Mouse (Mus musculus) testis, postnatal 14 days (tissue): ENCODE results near the gene Rmi2.

Experiments used
- DNase-seq: peaks from one replicate; pipeline ENCODE4 v3.0.0; 2021; ENCODE audit warnings: low spot score

The Rmi2 gene

DNA sequence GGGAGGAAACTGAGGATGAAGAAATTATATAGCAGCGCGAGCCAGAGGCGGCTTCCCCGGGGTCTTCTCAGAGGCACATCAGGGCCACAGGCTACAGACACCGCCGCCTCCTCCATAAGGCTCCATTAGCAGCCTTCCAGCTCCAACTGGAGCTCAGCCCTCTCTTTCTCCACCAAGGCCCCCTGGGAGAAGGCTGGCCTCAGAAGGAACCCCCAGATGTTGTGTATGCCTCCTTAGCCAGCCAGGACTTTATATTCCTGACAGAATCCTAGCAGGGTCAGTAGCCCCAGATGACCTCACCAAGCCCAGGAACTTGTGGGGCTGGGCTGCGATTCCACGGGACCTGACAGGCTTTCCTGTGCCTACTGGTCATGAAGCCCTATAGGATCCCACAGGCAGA lies 32.0 kb downstream of the Rmi2 start:
- no peak for DNase-seq

DNA sequence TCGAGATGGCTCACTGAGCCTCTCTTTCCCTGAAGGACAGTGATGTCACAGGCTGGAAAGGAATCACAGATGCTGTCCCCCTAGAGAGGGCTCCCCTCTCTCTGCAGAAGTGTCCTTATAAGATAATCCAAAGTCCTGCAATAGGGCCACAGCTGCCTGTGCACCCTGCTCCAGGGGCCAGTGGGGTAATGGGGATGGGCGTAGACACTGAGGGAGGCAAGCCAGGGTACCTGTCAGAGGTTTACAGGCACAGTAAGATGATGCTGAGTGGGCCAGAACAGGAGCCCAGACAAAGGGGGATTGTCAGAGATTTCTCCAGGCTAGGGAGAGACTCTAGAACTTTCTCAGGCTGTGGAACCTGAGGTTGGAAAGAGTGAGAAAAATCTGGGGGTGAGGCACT lies 32.6 kb downstream of the Rmi2 start:
- no peak for DNase-seq

DNA sequence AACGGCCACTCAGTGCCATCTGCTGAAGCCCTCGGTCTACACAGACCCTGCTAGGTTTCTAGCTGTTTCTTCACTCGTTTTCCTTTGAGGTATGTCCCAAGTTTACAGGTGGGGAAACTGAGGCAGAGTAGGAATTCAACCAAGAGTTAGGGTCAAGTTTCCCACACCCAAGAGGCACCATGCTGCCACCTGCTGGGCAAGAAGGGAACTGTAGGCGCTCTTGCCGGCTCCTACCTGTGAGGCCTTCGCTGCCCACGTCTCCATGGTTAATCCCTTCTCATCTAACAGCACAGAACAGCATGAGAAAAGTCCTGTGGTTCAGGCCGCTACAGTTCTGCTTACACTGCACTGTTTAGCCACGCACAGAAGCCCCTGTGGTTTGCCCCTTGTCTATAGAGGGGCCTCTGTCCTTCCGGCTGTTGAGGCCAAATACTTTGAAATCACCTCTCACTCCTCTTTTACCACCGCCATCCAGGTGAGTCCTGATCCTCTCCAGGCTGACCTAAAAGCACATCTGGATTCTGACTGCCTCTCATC lies 33.1 kb downstream of the Rmi2 start:
- no peak for DNase-seq

DNA sequence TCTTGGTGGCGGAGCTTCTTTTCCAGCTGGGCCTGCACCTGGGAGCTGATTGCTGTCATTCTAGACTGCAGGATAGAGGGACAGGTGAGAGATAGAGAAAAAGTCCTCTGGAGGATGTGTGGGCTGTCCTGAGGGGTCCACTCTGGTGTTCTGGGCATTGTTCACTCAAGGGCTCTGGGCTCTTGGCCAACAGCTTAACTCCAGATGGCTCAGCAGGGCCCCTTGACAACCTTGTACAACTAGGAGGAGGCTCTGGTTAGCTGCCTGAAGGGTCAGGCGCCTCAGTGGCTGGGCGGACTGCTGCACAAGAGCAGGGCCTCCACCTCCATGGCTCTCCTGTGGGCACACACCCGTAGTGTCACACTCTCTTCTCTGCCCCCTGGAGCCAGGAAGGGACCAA lies 36.1 kb downstream of the Rmi2 start:
- DNase-seq: no peak

DNA sequence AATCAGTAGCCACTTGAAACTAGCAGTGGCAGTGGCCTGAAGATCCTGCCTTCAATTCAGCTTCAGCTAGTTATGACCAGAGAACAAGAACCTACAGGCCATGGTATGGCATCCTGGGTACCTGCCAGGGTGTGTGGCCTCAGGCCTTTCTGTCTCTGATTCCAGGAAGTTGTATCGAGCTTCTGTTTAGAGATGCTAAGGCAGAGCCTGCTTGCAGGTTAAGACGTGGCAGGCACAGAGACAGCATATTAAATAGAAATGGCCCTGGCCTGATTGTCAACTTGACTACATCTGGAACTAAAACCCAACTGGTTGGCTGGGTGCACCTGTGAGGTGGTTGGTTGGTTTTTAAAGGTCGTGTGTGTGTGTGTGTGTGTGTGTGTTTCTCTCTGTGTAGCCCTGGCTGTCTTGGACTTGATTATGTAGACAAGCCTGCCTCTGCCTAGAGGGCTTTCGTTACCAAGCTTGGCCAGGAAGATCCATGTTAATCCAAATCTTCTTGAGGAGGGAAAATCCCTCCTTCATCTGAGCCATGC lies 38.0 kb downstream of the Rmi2 start:
- DNase-seq: no peak

DNA sequence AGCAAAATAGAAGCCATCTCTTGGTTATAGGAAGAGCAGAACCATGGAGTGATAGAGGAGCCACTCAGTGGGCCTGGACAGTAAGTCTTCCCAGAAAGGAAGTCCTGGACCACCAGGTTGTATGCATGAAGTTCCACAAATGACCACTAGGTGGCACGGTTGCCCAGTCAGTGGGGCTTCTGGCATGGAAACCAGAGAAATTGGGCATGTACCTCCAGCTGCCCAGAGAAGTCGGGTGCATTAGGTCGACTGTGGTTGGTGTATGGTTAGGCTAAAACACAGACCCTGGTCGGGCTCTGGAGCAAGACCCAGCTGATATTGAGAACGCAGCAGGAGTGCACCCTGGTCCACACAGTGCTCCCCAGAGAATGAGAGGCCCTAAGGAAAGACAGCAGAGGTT lies 38.8 kb downstream of the Rmi2 start:
- DNase-seq: peak; percentile 68

DNA sequence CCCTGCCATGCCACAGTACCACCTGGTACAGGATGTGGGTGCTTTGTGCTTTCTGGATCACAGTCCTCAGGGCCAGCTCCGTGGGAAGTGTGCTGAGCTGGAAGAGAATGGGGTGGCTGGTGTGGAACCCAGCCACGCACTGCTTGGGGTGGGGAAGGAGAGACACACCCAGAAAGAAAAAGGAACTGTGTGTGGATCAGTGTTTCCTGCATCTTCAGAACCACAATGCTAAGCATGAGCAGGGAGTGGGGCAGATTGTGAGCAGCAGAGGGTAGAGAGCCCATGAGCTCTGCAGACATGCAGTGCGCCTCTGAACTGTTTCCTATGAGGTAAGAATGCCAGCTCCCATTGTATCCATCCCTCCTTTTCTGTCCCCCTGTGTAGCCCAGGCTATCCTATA lies 43.4 kb downstream of the Rmi2 start:
- DNase-seq: no peak

DNA sequence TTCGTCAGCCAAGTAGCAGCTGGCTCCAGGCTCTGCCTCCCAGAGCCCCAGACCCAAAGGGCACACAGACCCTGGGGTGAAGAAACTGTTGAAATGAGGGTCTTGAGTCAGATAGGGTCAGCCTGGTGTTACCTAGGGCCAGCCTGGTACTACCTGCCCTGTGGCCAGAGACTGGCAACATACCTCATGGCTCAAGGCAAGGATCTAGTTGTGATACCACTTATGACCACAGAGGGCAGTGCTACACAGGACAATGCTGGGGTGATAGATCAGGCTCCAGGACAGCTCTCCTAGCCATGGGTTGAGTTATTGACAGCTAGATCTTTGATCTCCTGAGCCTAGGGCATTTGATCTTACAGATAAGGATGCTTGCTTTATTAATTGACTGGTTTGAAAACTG lies 44.6 kb downstream of the Rmi2 start:
- DNase-seq: no peak

DNA sequence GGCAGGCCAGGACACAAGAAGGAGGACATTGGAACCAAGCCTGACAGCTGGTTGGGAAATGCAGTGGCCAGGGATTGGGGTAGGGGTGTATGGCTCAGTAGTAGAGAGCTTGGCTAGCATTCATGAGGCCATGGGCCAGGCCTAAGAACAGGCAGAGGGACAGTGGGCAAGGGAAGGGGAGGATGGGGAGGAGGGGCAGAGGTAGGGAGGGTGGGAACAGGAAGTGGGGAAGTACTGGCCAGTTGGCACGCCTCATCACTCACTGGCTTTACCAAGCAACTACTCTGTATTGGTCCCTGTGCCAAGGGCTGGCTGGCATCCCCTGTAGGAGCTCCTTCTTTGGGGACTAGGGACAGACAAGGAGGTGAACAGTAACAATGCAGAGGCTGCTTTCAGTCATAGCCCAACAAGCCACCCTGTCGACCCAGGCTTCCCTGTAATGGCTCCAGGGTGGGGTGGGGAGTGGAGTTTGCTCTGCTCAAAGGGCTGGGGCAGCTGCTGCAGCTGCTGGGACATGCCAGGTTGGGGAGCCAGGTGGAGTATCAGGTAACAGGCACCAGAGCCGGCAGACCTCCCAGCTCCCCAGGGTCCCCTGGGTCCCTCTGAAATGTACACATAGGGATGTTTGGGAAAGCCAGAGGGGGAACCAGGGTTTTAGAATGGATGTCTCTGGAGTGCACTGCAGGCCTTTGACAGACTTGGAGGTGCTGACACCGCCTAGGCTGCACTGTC lies 46.5 kb downstream of the Rmi2 start:
- no peak for DNase-seq

DNA sequence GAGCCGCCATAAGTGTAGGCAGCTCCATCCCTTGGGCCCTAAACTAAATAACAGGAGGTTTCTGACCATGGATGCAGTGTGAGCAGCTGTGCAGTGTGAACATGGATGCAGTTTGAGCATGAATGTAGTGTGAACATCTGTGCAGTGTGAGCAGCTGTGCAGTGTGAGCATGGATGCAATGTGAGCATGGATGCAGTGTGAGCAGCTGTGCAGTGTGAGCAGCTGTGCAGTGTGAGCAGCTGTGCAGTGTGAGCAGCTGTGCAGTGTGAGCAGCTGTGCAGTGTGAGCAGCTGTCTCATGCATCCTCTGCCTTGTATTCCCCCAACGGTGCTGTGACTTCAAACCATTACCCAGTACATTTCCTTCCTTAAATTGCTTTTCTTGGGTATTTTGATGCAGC lies 52.6 kb downstream of the Rmi2 start:
- DNase-seq: no peak

DNA sequence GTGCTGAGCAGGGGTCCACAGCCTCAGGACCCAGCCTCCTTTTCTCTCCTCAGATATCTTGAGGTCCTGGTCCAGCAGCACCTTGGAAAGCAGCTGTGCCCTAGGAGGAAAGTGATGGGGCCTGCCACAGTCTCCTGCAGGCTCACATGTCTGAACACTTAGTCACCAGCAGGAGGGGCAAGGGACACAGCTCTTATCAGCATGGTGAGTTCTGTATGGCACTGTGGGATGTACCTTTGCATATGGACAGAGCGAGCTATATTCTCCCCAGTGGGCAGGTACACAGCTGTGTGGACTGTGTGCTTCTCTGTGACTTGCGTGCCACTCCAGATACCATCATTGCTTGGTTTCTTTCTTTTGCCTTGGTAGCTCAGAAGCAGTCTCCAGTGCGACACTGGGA lies 55.5 kb downstream of the Rmi2 start:
- no peak for DNase-seq

DNA sequence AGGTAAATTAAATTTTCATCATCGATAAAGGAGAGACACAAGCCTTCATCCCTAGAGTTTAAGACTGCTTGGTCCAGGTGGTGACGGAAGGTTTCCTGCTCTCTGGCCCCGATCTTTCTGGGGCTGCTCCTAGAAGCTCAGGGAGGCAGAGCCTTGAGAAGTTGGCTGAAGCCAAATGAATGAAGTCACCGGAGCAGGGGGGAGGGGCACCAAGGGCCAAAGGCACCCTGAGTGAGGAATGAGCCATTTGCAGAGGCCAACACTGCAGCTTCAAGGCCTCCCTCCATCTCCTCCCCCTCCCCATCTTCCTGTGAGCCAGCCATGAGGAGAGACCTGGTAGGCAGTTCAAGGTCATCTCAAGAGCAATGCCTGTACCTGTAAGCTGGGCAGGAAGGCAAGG lies 58.3 kb downstream of the Rmi2 start:
- DNase-seq: no peak

DNA sequence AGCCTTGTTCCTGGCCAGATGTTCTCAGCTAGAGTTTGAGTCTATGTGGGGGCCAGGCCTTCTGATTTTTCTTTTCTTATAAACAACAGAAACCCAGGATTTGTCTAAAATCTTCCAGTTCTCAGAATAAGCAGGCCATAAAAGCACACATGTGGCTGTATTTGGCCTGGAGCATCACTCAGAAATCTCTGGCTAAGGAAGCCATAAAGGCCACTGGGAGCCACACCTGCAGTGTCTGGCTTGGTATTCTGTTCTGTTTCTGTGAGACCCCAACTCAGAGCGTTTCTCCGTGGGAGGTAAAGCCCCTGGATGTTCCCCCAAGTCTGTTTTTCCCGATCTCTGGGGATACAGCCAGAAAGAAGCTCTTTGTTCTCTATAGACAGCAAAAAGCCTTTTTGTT lies 61.0 kb downstream of the Rmi2 start:
- DNase-seq: no peak

DNA sequence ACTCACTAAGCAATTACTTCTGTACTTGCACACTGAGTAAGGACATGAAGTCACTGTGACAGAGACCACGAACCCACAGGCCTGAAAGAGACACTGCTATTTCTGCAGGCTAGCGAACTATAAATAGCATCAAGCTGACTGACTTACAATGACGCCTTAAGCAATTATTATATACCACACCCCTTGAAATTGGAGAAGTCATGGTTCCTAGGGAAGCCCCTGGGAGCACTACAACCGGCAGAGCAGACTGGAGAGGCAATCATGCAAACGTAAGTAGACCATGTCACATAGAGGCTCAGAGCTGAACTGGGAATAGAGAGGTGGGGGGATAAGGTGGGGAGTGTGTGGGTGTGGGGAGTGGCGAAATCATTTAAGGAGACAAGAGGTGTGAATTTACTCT lies 62.5 kb downstream of the Rmi2 start:
- no peak for DNase-seq

DNA sequence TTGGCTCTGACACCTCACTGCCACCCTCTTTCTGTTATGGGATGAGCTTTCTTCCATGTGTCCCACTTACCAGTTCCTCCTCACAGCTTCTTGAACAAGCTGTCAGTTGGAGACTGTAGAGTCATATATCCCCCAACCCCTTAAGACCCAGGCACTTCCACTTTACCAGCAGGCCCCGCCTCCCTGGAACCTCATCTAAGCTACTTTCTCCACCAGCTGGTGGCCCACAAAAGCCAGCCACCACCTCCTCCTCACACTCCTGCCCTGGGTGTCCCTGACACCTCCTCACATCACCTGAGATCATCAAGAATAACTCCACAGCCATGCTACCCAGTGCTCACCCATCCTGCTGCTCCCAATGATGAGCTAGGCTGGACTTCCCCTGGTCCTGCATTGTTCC lies 65.9 kb downstream of the Rmi2 start:
- DNase-seq: no peak

DNA sequence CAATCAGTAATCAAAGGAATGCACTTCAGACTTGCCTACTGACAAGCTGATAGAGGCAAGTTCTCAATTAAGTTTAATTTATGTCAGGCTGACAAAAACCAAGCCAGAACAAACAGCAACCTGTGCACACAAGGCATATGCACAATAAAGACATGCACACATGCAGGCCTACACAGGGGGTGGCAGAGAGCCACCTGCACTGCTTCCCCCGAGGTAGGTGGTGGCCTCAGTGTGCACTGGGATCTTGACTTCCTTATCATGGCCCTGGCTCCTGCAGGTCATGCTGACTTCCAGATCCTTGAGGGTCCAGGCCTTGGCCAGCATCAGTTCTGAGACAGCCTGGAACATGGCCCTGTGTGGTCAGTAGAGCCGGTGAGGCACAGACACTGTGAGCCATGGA lies 67.1 kb downstream of the Rmi2 start:
- DNase-seq: no peak

DNA sequence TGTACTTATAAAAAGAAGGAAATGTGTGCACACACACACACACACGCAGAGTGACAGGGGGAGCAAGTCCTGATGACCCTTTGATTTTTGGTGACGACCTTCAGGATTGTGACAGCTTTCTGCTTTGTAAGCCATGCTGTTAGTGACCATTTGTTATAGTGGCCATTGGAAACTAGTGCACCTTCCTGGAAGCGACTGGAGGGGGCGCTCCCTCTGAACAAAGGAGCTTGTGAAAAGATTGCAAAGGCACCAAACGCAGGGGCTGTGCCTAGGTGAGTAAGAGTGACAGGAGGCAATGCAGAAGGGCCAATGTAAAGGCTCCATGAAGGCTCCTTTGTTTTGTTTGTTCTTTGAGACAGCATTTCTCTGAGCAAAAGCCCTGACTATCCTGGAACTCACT lies 68.0 kb downstream of the Rmi2 start:
- DNase-seq: no peak

DNA sequence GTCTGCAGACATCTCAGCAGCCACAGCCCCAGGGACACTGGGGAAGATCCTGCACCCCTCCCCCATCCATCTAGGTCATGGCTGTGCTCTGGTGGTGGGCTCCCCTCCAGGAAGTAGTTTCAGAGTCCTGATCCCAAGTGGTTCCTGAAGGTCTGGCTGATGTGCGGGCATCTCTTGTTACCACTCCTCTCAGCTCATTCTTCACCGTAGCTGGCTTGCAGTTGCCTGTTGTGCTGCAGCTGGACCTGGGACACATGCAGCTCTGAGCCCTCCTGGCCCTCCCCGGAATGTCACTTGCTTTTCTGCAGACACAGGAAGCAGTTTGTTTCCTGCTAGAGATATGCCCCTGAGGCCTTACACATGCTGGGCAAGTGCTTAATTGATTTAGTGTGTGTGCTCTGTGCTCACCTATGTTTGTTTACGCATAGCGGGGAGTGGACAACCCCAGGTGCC lies 70.8 kb downstream of the Rmi2 start:
- no peak for DNase-seq

DNA sequence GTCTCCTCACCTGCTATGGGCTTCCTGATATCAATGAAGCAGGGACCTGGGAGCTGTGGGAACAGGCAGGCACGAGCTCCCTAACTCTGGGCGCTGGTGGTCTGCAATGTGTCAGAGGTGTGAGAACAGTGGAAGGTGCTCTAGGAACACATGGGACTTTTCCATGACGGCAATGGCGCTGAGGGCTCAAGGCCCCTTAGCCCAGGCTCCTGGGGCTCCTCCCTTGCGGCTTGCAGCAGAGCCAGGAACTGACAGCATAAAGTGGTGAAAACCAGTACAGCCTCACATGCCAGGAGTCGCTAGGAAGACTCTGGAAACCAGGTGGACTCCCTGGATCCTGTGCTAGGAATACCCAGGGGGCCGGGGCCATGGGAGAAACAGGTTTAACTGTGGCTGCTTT lies 75.7 kb downstream of the Rmi2 start:
- DNase-seq: no peak

DNA sequence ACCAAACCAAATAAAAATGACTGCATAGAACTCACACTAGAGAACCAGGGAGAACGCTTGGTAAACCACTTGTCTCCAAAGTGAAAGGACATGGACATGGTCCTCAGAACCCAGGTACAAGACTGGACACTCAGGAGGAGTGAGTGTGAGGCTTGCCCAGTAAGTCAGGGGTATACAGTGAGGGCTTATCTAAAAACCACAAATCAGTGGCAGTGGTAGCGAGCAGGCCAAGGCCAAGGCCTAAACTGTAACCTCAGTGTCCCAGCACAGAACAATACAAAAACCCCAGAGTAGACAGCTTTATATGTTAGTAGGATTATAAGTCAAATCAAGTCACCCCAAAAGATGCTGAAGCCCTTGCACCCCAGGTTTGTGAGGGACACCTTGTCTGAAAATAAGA lies 76.2 kb downstream of the Rmi2 start:
- no peak for DNase-seq

DNA sequence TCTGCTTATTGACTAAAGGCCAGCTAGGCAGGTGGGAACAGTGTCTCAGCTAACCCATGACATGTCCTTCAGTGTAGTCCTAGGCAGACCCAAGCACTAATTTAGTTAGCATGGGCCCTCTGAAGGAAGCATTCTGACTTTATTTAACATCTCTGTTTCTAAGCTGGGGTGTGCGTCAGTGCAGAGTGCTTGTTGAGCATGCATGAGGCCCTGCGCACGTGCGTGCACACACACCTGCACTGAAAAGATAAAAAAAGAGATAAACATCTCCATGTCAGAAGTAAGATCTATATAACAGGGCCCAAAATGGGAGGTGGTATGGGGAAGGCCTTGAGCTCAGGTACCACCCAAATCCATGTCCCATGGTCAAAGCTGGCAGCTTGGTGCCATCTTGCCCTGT lies 80.2 kb downstream of the Rmi2 start:
- DNase-seq: no peak

DNA sequence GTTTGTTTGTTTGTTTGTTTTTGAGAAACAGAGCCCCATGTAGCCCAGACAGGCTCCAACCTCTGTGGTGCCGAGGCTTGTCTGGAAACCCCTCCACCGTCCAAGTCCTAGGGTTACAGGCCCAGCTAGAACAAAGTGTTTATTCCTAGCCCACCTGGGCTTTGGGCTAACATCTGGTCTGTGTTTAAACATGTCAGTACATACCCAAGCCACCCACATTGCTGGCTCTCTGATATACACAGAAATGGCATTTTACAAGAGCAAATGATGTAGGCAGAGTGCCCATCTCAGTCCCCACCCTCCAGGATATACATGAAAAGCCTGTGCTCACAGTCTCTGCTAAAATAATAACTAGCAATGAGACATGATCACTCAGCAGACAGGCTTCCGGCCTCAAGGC lies 81.4 kb downstream of the Rmi2 start:
- DNase-seq: no peak

DNA sequence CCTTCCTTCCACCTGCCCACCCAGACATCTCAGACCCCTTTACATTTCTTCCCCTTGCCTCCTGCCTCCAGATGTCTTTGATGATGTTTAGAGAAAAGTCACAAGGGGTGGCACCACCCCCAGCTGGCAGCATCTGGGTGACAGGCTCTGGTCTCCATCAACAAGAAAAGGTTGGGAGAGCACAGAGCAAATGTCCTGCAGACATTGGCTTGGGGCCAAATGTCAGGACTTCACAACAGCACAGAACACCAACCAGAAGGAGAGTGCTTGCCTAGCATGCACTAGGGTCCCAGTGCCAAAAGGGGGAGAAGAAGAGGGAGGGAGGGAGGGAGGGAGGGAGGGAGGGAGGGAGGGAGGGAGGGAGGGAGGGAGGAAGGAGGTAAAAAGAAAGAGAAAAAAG lies 85.0 kb downstream of the Rmi2 start:
- no peak for DNase-seq

DNA sequence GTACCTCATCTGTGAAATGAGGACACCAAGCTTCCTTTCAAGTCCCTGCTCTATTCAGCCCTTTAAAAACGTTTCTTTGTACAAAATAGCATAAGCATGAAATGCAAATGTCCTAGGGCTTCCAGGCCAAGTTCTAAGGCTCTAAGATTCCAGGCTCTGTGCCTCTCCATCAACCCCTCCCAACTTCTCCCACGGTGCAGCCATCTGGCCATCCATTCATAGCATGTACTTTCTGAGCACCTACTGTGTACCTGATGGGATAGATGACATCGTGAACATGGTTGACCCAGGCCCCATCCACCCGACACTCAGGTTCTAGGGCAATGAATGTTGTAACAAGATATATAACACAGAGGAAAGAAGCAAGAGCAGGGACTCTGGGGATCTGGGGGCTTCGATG lies 88.7 kb downstream of the Rmi2 start:
- DNase-seq: no peak
